Mouse (Mus musculus) right cerebral cortex, postnatal 4 days (tissue): ENCODE measurements around the gene Abcc4.

ENCODE experiments used
- DNase-seq: peaks from one replicate; pipeline ENCODE4 v3.0.0-alpha.2; 2022

Abcc4 gene

DNA sequence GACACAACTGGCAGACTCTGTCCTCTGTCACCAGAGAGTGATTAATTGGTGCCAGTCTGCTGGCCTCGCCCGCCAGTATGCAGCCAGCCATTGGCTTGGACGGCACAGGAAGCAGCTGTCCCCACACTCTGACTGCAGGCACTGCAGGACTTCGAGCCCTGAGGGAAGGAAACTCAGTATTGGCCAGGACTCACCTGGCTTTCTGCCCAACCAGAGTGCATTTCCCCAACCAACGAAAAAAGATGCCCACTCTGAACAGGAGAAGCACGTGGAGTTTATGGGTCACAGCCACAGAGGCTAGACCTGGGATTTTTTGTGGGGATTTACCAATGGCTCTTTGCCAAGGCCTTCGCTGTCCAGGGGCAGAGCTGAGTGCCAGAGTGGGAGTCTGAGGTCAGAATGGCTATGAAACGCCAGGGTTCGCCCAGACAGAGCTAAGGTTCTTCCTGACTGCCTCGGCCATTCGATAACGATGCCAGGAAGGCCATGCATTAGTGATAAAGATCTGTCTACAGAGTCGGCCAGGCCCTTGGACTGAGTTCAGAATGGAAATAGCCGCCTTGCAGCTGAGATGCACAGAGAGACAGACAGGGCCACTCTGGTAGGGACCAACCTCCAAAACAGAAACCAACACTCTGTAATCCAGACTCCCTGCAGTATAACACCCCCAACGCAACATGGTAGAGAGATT is 70.4 kb downstream of the Abcc4 start:
- DNase-seq: peak; percentile 45

- no peak for DNase-seq
Measured at GRCm38 (mm10) chr14:118629649-118630048, 76.4 kb downstream of the Abcc4 start.

DNA sequence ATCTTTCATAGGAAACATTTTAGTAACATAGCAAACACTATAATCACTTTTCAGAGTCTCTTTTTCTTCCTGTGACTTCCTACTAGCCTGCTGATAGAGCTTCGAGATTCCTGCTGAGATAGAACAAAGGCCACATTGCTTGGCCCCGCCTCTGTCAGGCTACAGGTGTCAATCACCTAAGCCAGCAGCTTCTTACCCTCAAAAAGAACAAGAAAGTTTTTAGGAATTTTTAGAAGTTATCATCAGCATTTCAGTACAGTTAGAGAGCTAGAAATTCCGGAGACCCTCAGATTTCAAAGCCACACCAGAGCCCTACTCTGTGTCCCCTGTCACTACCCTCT is 84.6 kb downstream of the Abcc4 start:
- no peak for DNase-seq

DNA sequence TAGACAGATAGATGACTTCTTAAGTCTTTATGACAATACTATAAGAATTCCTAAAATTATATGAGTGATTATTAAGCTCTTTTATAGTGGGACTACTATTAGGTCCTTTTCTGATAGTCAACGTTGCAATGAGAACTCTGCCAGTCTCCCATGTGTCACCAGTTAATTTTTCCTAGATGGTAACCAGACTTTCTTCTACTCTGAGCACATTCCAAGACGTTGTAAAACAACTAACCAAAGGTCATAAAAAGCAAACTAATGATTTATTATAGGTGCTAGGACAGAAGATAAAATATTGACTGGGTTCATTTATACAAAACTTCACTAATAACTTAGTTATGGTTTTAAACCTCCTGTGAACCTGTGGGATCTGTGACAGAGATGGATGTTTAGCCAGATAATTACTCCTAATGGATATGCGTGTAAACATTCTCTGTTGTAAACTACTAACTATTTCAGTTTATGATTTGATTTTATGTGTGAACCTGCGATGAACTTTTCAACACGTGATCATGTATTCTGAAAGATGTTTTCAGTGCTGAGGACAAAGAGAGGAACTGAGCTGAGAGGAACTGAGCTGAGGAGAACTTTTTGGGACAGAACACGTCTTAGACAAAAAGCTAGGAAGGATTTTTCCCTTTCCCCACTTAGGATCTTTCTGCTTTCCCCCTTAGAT is 85.1 kb downstream of the Abcc4 start:
- no peak for DNase-seq

DNA sequence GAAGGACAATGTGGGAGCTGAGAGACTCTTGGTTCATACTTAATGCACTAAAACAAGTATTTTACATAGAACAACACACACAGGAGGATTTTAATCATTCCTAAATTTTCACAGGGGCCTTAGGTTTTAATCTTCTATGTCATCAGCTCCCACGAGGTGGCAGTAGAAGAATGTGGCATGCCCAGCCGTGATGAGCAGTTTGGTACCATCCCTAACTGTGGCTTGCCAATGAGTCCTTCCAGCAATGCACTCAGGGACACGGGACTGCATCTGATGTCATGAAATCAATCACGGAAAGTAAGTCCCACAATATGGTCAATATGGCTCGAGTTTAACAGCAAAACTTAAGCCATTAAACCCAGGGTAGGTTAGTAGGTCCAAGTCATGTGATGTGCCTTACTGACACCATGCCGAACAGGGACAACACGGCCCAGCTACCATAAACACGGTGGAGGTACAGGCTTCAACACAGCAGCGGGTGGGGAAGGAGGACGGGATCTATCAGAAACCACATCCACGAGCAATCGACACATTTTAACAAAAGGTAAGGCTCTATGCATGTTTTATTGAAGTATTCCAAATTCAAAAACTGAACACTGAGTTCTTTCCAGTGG is 89.2 kb downstream of the Abcc4 start:
- peak; percentile 68 for DNase-seq

DNA sequence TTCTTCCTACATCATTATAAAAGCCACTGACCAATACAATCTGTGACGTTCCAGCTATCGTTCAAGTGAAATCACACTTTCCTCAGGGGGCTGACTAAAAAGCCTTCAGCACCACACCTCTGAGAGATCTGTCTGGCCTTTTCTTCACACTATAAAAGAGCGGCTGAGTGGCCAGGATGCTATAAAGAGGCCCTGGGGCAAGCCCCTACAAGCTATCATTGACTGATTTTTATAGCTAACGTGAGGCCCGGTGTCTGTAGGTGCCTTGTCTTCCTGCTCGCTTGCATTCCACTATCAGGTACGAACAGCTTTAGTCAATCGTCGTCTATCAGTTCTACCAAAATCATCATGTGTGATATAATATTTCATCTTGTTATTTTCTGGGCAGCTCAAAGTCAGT is 92.3 kb downstream of the Abcc4 start:
- DNase-seq: no peak

GRCm38 (mm10) chr14:118611714-118612113 is 94.3 kb downstream of the Abcc4 start:
- no peak for DNase-seq

DNA sequence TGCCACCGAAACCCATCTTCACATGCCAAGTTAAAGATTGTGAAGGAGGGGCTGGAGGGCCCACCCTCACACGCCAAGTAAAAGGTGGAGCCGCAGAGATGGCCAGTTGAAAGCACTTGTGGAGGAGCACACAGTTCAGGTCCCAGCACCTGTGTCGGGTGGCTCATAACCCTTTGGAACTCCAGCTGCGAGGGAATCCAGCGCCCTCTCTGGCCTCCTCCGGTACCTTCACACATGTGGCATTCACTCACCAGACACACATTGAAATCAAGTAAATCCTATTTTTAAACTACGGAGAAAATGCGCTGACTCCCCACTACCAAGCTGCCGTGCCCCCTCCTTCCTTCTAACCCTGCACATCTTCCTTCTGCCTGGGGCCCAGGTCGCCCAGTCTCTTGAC is 95.2 kb downstream of the Abcc4 start:
- no peak for DNase-seq

- DNase-seq: peak; percentile 15
Measured at GRCm38 (mm10) chr14:118608816-118609465, 97.1 kb downstream of the Abcc4 start.

DNA sequence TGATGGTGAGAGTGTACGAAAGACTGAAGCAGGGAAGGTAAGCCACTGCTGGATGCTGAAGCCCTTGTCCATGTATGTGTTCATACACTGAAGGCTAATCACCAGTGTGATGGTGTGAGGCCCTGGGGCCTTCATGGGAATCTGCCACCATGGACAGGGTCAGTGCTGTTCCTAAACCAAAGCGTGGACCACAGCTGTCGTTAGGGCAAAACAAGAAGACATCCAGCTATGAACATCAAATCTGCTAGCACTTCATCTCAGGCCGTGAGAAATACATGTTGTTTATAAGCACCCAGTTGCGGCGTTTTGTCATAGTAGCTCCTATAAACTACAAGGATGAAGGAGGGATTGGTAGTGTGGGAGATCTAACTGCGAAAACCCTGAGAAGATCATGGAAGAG is 97.7 kb downstream of the Abcc4 start:
- DNase-seq: no peak

DNA sequence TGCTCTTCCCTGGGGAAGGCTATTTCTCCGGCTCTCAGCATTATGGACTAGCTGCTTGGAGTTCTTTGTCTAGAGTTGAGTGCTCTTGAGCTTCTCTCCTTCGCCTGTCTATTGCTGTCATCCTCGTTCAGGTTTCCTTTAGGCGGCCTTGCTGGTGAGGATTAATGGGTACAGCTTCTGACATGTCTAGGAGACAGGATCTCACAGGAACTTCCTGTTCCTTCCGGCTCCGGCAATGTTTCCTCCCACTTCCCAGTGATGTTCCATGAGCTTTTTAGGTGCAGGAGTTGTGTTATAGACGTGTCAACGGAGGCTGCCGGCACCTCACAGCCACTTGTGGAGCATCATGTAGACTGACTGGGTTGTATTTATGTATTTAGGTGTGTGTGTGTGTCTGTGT is 99.5 kb downstream of the Abcc4 start:
- no peak for DNase-seq

- no peak for DNase-seq
Measured at GRCm38 (mm10) chr14:118604903-118605302, 101.1 kb downstream of the Abcc4 start.

DNA sequence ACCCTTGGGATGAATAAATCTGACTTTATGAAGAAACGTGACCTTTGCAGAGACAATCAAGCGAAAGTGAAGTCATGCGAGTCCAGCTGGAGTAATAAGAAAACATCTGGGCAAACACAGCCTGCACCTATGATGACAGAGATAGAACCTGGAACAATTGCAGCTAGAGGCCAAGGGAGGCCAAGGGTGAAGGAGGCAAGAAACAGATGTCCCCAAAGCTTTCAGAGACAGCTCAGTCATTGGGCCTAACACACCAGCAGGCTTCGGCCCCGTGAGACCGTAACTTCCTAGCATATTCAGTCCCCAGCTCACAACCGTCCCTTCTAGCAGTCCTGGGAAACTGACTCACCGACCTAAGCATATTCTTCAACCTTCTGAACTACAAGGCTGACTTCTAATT is 104.0 kb downstream of the Abcc4 start:
- DNase-seq: no peak

DNA sequence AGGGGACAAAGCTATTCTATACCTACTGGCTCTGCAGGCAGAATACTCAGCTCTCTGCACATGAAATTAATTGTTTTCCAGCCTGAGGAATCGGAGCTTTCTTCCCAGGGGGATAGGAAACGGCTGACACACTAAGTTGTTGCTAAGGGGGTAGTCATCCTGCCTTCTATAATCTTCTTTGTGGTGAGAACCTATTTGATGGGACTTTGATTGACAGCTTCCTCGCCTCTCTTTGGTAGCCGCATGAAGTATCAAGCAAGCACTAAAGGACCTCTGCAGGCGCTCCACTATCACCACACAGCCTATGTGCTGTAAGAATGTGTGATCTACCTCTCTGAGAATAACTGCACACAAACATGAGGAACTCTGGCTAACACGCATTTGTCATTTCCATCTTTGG is 105.3 kb downstream of the Abcc4 start:
- no peak for DNase-seq

- DNase-seq: no peak
Measured at GRCm38 (mm10) chr14:118598757-118599156, 107.3 kb downstream of the Abcc4 start.

- DNase-seq: no peak
Measured at GRCm38 (mm10) chr14:118594463-118594862, 111.6 kb downstream of the Abcc4 start.

DNA sequence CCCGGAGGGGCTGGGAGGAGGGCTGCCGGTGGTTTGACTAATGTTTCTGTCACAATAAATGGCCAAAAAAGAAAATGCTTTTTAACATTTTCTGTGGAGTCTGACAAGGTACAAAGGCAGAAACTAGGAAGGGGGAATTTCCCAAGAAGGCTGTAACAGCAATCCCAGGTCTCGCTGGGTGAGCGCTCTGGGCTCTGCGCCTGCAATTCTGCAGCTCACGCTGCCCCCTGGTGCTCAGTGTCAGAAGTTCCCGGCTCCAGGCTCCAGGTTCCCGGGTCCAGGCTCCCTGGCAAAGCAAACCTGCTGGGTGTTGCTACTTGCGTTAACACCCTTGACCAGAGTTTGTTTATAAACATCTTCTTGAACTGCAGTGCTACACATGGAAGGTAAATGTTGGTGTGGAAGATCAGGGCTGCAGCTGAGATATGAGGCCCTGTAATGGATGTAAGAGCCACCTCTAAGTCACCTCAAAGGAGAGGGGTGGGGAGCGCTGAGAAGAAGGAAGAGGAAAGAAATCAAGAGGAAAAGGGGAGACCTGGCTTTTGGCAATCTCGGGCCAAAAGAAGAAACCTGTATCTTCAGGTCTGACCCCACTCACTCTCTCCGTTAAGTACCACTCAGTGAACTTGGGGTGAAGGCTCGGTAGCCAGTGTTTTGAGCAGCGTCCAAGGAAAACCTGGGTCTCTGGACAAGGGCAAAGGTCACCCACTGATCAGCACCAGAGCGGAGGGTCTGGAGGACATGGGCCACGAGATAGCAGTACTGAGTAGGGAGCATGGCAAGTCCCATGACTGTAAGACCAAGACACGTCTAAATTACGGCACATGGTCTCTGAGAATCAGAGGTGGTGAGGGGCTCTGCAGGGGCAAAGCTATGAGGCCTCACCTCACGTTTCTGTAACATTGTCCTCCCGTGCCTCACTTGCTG is 114.3 kb downstream of the Abcc4 start:
- DNase-seq: peak; percentile 90

DNA sequence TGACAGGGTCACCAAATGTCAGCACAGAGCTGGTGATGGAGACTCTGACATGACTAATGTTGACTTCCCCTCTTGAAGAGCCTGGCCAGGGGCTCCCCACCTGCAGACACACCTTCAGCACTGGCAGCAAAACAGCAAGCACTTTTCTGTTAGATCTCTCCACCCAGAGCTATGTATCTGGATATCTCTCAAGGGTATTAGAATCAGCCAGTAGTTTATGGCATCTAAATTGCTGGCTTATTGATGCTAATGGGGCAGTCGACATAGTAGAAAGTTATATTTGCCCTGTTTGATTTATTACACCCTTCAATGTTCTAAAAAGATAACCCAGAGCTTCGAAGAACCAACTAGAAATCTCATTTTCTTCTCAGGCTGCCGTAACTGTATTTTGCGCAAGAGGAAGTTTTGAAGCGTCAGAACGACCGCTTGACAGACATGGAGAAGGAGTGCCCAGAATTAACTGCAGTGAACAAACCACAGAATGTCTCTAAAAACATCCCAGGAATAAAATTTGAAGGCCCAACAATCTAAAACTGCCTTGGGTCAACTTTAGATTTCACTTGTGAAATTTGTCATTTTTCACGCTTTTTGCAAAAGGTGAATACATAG is 123.6 kb downstream of the Abcc4 start:
- no peak for DNase-seq

GRCm38 (mm10) chr14:118581673-118582072 is 124.3 kb downstream of the Abcc4 start:
- DNase-seq: no peak

DNA sequence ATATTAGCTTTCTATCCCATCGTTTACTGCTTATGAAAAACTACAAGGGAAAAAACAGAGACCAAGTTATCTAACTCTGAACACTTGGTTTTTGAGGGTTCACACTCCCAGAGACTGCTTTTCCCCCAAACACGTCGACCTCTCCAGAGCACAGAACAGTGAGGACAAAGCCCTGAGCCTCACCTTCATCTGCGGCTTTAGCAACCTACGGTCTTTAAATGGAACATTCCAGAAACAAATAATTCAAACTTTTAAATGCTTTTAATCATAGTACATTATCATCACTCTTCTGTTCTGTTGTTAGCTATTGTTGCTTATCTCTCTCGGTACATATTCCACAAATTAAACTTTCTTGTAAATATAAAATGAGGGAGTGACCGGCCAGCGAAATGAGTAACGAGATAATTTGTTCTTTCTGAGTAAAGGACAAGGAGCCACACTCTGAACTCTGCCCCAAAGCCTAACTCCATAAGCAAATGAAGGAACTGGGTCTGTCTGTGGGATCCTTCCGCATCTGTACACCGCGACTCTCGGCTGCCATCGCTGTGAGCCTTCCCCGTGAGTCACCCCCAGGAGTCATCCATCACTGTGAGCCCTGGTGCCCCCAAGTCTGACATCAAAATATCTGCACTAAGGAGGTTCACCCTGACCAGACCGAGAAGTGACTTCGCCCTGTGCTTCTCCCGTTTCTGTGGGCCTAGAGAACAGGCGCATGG is 126.8 kb downstream of the Abcc4 start:
- no peak for DNase-seq

GRCm38 (mm10) chr14:118577895-118578294 is 128.1 kb downstream of the Abcc4 start:
- DNase-seq: no peak
